Mouse (Mus musculus): ENCODE results near the gene Mia3.
"Not testable (repeated sequence)": the region's sequence is repeated elsewhere in the genome, so short reads cannot be mapped to it uniquely, and the experiment has no call there.

The Mia3 gene

GRCm38 (mm10) chr1:183344886-183345816 is 24.2 kb downstream of the Mia3 start:
- peak; percentile 87 for DNase-seq (ENCODE audit: low spot score)

GRCm38 (mm10) chr1:183342902-183343301 is 26.5 kb downstream of the Mia3 start:
- not testable (repeated sequence) for DNase-seq (ENCODE audit: low spot score)

GRCm38 (mm10) chr1:183327171-183327570 is 42.2 kb downstream of the Mia3 start:
- no peak for DNase-seq (ENCODE audit: low spot score)

GRCm38 (mm10) chr1:183324433-183324832 is 44.9 kb downstream of the Mia3 start:
- DNase-seq (ENCODE audit: low spot score) = no peak

- no peak for DNase-seq (ENCODE audit: low spot score)
These were observed 45.4 kb downstream of the Mia3 start for GRCm38 (mm10) chr1:183323923-183324322.

GRCm38 (mm10) chr1:183322496-183322895 is 46.9 kb downstream of the Mia3 start:
- not testable (repeated sequence) for DNase-seq (ENCODE audit: low spot score)

- no peak for DNase-seq (ENCODE audit: low spot score)
These were observed 48.6 kb downstream of the Mia3 start for GRCm38 (mm10) chr1:183320708-183321107.

- DNase-seq (ENCODE audit: low spot score) = no peak
These were observed 53.6 kb downstream of the Mia3 start for GRCm38 (mm10) chr1:183315783-183316182.

- DNase-seq (ENCODE audit: low spot score) = no peak
These were observed 57.3 kb downstream of the Mia3 start for GRCm38 (mm10) chr1:183312076-183312475.

- not testable (repeated sequence) for DNase-seq (ENCODE audit: low spot score)
These were observed 59.8 kb downstream of the Mia3 start for GRCm38 (mm10) chr1:183309601-183310000.

GRCm38 (mm10) chr1:183308476-183308875 is 60.9 kb downstream of the Mia3 start:
- DNase-seq (ENCODE audit: low spot score) = no peak

- DNase-seq (ENCODE audit: low spot score) = no peak
These were observed 61.8 kb downstream of the Mia3 start for GRCm38 (mm10) chr1:183307555-183307954.

GRCm38 (mm10) chr1:183299161-183299560 is 70.2 kb downstream of the Mia3 start:
- peak; percentile 99 for DNase-seq (ENCODE audit: low spot score)

- DNase-seq (ENCODE audit: low spot score) = peak; percentile 39
These were observed 71.4 kb downstream of the Mia3 start for GRCm38 (mm10) chr1:183297886-183298489.

- DNase-seq (ENCODE audit: low spot score) = no peak
These were observed 71.9 kb downstream of the Mia3 start for GRCm38 (mm10) chr1:183297473-183297885.

GRCm38 (mm10) chr1:183296877-183297383 is 72.4 kb downstream of the Mia3 start, which contains the start of gene Brox:
Gene Brox, minus strand, starts transcription at chr1:183297269.
- peak; percentile 92 for DNase-seq (ENCODE audit: low spot score)

- DNase-seq (ENCODE audit: low spot score) = no peak
These were observed 72.9 kb downstream of the Mia3 start, which contains the start of gene Aida for GRCm38 (mm10) chr1:183296465-183296864. Gene Aida, plus strand, starts transcription at chr1:183296590.

- DNase-seq (ENCODE audit: low spot score) = no peak
These were observed 79.8 kb downstream of the Mia3 start for GRCm38 (mm10) chr1:183289576-183289975.

GRCm38 (mm10) chr1:183288351-183288750 is 81.0 kb downstream of the Mia3 start:
- DNase-seq (ENCODE audit: low spot score) = no peak
